Mouse (Mus musculus) brain, embryonic 18.5 days (tissue): ENCODE measurements around the gene Spcs1.

Experiments used
- DNase-seq: peaks from one replicate; pipeline ENCODE4 v3.0.0-alpha.2; 2012; ENCODE audit warnings: low read depth, low spot score

The Spcs1 gene

DNA sequence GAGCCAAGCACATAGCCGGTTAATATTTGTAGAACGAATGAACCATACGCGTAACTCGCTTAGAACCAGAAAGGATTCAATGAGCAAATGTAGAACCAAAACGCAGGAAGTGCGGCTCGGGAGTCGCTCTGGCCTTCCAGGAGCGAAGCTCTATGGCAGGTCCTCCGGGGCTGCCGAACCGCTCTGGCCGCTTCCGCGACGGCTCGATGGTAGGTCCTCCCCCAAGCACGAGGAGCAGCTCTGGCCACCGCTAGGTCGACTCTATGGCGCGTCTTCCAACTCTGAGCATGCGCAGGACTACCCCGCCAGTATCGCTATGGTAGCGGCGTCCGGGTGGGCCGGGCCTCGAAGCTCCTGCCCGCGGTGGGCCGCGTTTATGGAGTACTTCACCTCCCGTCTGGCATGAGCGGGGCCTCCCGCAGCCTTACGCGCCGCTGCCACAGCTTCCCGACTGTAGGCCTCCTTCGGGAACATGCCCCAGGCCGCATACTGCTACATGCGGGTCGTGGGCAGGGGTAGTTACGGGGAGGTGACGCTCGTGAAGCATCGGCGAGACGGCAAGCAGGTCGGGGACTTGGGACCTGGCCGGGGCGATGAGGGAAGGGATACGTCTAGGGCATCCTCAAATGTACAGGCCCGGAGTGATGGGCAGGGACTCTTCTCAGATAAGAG, 50.2 kb downstream of the Spcs1 start, which contains the start of gene Nek4:
Nek4 (plus strand) TSS at position 224 of the 672 bp plus-strand sequence.
- peak; percentile 95 for DNase-seq

DNA sequence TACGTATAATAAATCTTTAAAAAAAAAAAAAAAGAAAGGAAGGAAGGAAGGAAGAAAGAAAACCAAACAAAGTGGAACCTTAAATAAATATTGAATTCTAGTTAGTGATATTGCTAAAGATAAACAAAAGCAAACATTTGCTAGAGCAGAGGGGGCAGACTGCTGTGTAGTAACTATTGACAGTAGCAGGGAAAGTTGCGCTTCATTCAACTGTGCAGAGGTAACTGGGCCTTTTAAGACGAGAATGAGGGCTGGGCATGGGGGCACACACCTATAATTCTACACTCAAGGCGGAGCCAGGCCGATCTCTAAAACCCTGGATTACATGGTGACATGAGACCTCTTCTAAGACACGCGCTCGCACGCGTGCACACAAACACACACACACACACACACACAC, 51.5 kb downstream of the Spcs1 start:
- DNase-seq = no peak
